Mouse (Mus musculus): ENCODE data around the gene Sfi1. TPM values are rescaled to one million over a fixed set of nuclear protein-coding genes. Genes with fewer than 3 reads are reported as not detected.
A peak's percentile ranks its signal among the peaks of the same experiment; 100 is the strongest.
"Not testable (repeated sequence)": the region's sequence is repeated elsewhere in the genome, so short reads cannot be mapped to it uniquely, and the experiment has no call there.

Sfi1 gene
- polyA plus RNA-seq, 1 experiment from 2014 or later: 16.4 TPM

- H3K4me1 ChIP-seq (replicated peaks); H3K27me3 ChIP-seq; H3K4me2 ChIP-seq; H3K27ac ChIP-seq (replicated peaks); H3K4me3 ChIP-seq; H3K9ac ChIP-seq; ATAC-seq (ENCODE audit: low read depth): not testable (repeated sequence)
- Histone ChIP-seq H3K36me3 (peaks cover 15% of the 10 kb centered on the region), H3K9me3 (peaks cover 23% of the 10 kb centered on the region)
- 81% methylated on average over 3 of the region's 3 CpGs for WGBS
These were observed 57.3 kb downstream of the Sfi1 start for GRCm38 (mm10) chr11:3135956-3136355.

DNA sequence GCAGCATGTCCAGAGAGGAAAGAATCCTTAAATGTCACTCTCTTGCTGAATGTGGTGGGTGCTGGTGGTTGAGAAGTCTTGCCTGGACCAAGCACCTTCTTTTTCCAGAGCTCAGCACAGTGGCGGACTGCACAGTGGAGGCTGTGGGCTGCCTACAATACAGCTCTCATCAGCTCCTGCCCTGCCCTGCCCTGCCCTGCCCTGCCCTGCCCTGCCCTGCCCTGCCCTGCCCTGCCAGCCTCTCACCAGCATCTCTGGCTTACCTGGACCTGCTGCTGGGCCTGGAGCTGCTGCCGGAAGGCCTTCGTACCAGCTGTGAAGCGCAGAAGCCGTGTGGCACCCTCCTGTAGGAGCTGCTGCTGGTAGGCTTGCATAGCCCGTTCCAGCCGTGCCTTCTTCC, 57.9 kb downstream of the Sfi1 start:
- H3K4me3 ChIP-seq; H3K9ac ChIP-seq; ATAC-seq (ENCODE audit: low read depth); H3K4me1 ChIP-seq (replicated peaks); H3K4me2 ChIP-seq; H3K27ac ChIP-seq (replicated peaks); H3K27me3 ChIP-seq: not testable (repeated sequence)
- peaks cover 23% of the 10 kb centered on the region for H3K9me3 ChIP-seq
- peaks cover 18% of the 10 kb centered on the region for H3K36me3 ChIP-seq
- 94% methylated on average over 5 of the region's 7 CpGs for WGBS

- H3K9ac ChIP-seq; H3K4me2 ChIP-seq; H3K27ac ChIP-seq (replicated peaks); H3K4me1 ChIP-seq (replicated peaks); H3K27me3 ChIP-seq; H3K4me3 ChIP-seq: not testable (repeated sequence)
- peak; percentile 6; the same call in 1 of the 2 replicates for ATAC-seq (ENCODE audit: low read depth)
- Histone ChIP-seq H3K36me3 (peaks cover 25% of the 10 kb centered on the region), H3K9me3 (peaks cover 23% of the 10 kb centered on the region)
- WGBS: 100% methylated on average over 1 of the region's 4 CpGs
These were observed 59.9 kb downstream of the Sfi1 start for GRCm38 (mm10) chr11:3133360-3133759.

- peak; percentile 5; the same call in 1 of the 2 replicates for ATAC-seq (ENCODE audit: low read depth)
- not testable (repeated sequence) for H3K4me1 ChIP-seq (replicated peaks); H3K27me3 ChIP-seq; H3K9ac ChIP-seq; H3K27ac ChIP-seq (replicated peaks); H3K4me3 ChIP-seq; H3K4me2 ChIP-seq
- H3K36me3 ChIP-seq: peaks cover 25% of the 10 kb centered on the region
- WGBS: 90% methylated on average over 3 of the region's 3 CpGs
- peaks cover 21% of the 10 kb centered on the region for H3K9me3 ChIP-seq
These were observed 60.3 kb downstream of the Sfi1 start for GRCm38 (mm10) chr11:3132957-3133356.

DNA sequence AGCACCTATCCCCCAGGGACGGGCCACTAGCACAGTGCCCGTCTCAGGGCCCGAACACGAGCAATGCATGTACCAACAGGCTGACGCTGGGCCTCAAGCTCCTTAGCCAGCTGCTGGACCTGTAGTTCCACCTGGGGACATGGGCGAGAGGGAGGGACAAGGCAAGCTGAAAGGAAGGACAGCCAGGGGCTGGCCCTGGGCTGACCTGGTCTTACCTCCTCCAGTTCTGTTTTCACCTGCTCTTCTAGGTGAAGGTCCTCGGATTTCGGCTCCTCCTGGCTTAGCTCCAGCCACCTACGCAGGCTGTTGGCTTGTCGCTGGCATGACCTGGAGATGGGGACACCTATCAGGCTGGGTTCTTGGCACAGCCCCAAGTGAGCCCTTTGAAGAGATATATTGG, 61.3 kb downstream of the Sfi1 start:
- H3K27me3 ChIP-seq; H3K9ac ChIP-seq; H3K4me3 ChIP-seq; H3K27ac ChIP-seq (replicated peaks); H3K4me1 ChIP-seq (replicated peaks); H3K4me2 ChIP-seq: not testable (repeated sequence)
- WGBS: 93% methylated on average over 10 of the region's 10 CpGs
- H3K9me3 ChIP-seq: peaks cover 23% of the 10 kb centered on the region
- H3K36me3 ChIP-seq: peaks cover 26% of the 10 kb centered on the region
- peak; percentile 12 for ATAC-seq (ENCODE audit: low read depth)

DNA sequence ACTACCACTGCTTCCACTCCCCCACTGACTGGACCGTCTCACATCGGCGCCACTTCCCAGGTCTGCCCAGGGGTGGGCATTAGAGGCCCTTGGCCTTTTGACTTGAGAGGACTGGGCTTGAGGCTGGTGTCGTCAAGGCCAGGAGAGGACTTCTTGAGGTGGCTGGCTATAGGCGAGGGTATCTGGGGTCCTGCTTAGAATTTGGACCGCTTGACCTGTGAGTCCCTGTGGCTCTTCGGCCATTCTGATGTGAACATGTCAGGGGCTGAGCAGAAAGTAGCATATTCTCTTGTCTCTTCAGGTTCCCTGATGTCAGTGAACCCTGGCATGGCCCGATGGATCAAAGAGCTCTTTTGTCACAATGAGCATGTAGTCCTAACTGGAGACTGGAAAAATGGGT, 63.4 kb downstream of the Sfi1 start:
- not testable (repeated sequence) for H3K4me2 ChIP-seq; ATAC-seq (ENCODE audit: low read depth); H3K4me1 ChIP-seq (replicated peaks); H3K27ac ChIP-seq (replicated peaks); H3K4me3 ChIP-seq; H3K9ac ChIP-seq; H3K27me3 ChIP-seq
- Histone ChIP-seq H3K9me3 (peaks cover 23% of the 10 kb centered on the region), H3K36me3 (peaks cover 23% of the 10 kb centered on the region)
- 93% methylated on average over 8 of the region's 8 CpGs for WGBS

- not testable (repeated sequence) for ATAC-seq (ENCODE audit: low read depth)
These were observed 64.0 kb downstream of the Sfi1 start for GRCm38 (mm10) chr11:3129276-3129675.

DNA sequence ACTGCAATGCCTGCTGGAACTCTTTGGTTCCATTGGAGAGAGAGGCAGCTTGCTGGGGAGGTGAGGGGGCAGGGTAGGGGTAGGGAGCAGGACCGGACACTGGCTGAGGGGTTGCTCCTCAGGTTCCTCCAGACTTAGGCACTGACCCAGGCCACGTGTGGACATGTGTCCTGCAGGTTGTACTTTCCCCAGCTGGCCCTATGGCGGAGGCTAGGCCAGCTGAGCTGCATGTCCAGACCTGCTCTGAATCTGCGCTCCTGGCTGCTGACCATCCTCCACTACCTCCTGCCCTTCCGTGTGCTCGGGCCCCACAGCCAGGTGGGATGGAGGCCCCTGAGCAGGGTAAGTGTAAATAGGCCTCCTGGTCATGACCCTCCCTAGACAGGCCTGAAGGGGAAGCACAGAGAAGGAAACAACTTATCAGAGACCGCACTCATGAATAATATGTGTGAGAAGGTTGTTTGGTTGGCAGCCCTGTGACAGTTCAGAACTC, 65.9 kb downstream of the Sfi1 start:
- not testable (repeated sequence) for H3K4me1 ChIP-seq (replicated peaks); H3K4me2 ChIP-seq; H3K27ac ChIP-seq (replicated peaks); H3K4me3 ChIP-seq; H3K27me3 ChIP-seq; H3K9ac ChIP-seq
- Histone ChIP-seq H3K9me3 (peaks cover 20% of the 10 kb centered on the region), H3K36me3 (peaks cover 19% of the 10 kb centered on the region)
- 79% methylated on average over 6 of the region's 7 CpGs for WGBS
- ATAC-seq (ENCODE audit: low read depth): peak; percentile 14

More at GRCm38 (mm10) chr11:3129276-3129675, 64.0 kb downstream of the Sfi1 start:
- not testable (repeated sequence) for H3K4me3 ChIP-seq; H3K27me3 ChIP-seq; H3K4me1 ChIP-seq (replicated peaks); H3K4me2 ChIP-seq; H3K27ac ChIP-seq (replicated peaks); H3K9ac ChIP-seq
- Histone ChIP-seq H3K36me3 (peaks cover 23% of the 10 kb centered on the region), H3K9me3 (peaks cover 23% of the 10 kb centered on the region)
- 82% methylated on average over 2 of the region's 2 CpGs for WGBS

GRCm38 (mm10) chr11:3126478-3127302, 66.6 kb downstream of the Sfi1 start:
- Histone ChIP-seq H3K9me3 (peaks cover 18% of the 10 kb centered on the region), H3K36me3 (peaks cover 15% of the 10 kb centered on the region)
- not testable (repeated sequence) for H3K9ac ChIP-seq; H3K4me3 ChIP-seq; ATAC-seq (ENCODE audit: low read depth); H3K4me1 ChIP-seq (replicated peaks); H3K27me3 ChIP-seq; H3K4me2 ChIP-seq; H3K27ac ChIP-seq (replicated peaks)
- 84% methylated on average over 6 of the region's 6 CpGs for WGBS

GRCm38 (mm10) chr11:3125922-3126321, 67.3 kb downstream of the Sfi1 start:
- H3K4me3 ChIP-seq; H3K4me1 ChIP-seq (replicated peaks); H3K27ac ChIP-seq (replicated peaks); H3K9ac ChIP-seq; H3K27me3 ChIP-seq; H3K4me2 ChIP-seq; ATAC-seq (ENCODE audit: low read depth): not testable (repeated sequence)
- Histone ChIP-seq H3K36me3 (peaks cover 11% of the 10 kb centered on the region), H3K9me3 (peaks cover 18% of the 10 kb centered on the region)
- 91% methylated on average over 4 of the region's 4 CpGs for WGBS

DNA sequence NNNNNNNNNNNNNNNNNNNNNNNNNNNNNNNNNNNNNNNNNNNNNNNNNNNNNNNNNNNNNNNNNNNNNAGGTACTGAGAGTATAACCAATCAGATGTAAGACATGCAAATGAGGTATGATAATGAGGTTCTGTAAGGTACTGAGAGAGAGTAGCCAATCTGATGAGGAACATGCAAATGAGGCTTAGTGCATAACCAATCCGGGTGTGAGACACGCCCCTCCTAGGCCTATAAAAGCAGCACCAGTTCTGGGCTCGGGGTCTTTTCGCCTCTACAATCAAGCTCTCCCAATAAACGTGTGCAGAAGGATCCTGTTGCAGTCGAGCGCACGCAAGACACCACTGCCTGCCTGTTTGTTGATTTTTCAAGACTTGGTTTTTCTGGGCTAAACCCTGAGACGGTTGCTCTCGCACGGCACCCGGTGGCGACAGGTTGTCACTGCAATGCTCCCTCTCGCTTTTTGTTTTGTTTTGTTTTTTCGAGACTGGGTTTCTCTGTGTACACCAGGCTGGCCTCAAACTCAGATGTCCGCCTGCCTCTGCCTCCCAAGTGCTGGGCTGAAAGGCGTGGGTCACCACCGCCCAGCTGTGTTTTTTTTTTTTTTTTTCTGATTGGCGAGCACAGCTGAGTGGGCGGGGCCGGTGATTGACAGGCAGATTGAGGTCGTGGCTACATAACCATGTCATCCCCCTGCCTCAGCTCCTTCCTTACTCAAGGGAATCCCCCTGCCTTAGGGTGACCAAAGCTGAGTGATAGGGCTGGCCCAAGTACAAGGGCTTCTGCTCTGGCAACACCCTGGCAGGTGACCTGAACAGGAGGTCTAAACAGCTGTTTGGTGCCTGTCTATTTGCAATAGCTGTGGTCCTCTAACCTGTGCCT, 68.1 kb downstream of the Sfi1 start:
- not testable (repeated sequence) for ATAC-seq (ENCODE audit: low read depth); H3K27ac ChIP-seq (replicated peaks); H3K4me3 ChIP-seq; H3K4me1 ChIP-seq (replicated peaks); H3K9ac ChIP-seq; H3K27me3 ChIP-seq; H3K36me3 ChIP-seq; H3K4me2 ChIP-seq
- WGBS: 89% methylated on average over 22 of the region's 22 CpGs
- H3K9me3 ChIP-seq: peaks cover 17% of the 10 kb centered on the region

- no peak for ATAC-seq (ENCODE audit: low read depth)
- Histone ChIP-seq H3K4me2 (no peak overlapping the region), H3K27ac (replicated peaks) (no peak overlapping the region), H3K9ac (no peak overlapping the region), H3K27me3 (no peaks in the 10 kb centered on the region), H3K9me3 (peaks cover 16% of the 10 kb centered on the region), H3K4me3 (no peak overlapping the region), H3K4me1 (replicated peaks) (no peaks in the 10 kb centered on the region), H3K36me3 (no peaks in the 10 kb centered on the region)
- 68% methylated on average over 3 of the region's 3 CpGs for WGBS
These were observed 78.9 kb downstream of the Sfi1 start for GRCm38 (mm10) chr11:3114403-3114802.
